Mouse (Mus musculus) limb, embryonic 13.5 days (tissue): Measurements from ENCODE around the gene Pde4b. TPM values are rescaled to one million over a fixed set of nuclear protein-coding genes. Genes with fewer than 3 reads are reported as not detected.
A peak's percentile ranks its signal among the peaks of the same experiment; 100 is the strongest.

ENCODE experiments used
- ATAC-seq: fragments of 200-750 bp; cut with Nextera tagmentation; 2 replicates; pipeline ENCODE4 v1.8.0; 2017; ENCODE audit warnings: low read depth, moderate number of reproducible peaks, moderate TSS enrichment; ENCODE audit not compliant: low FRiP score
- H3K27ac ChIP-seq: fragments of 300-500 bp; sonication (generic); 2 replicates; pipeline ENCODE4 v1.5.1; 2015; ENCODE audit warnings: inconsistent platforms, mild to moderate bottlenecking, moderate library complexity
- H3K27me3 ChIP-seq: fragments of 300-500 bp; sonication (generic); 2 replicates; pipeline ENCODE4 v1.6.1; 2015; ENCODE audit warnings: mild to moderate bottlenecking, inconsistent platforms
- H3K36me3 ChIP-seq: fragments of 300-500 bp; sonication (generic); 2 replicates; pipeline ENCODE4 v1.6.1; 2015; ENCODE audit warnings: inconsistent platforms, mild to moderate bottlenecking, moderate library complexity
- H3K4me1 ChIP-seq: fragments of 300-500 bp; sonication (generic); 2 replicates; pipeline ENCODE4 v1.6.1; 2015; ENCODE audit warnings: inconsistent platforms
- H3K4me2 ChIP-seq: fragments of 300-500 bp; sonication (generic); replicated peaks from 2 replicates; pipeline ENCODE4 v1.6.1; 2015; ENCODE audit warnings: inconsistent platforms, mild to moderate bottlenecking, moderate library complexity
- H3K4me3 ChIP-seq: fragments of 300-500 bp; sonication (generic); 2 replicates; pipeline ENCODE4 v1.5.1; 2015; ENCODE audit warnings: moderate library complexity, mild to moderate bottlenecking, inconsistent platforms
- H3K9ac ChIP-seq: fragments of 300-500 bp; sonication (generic); 2 replicates; pipeline ENCODE4 v1.6.1; 2015; ENCODE audit warnings: mild to moderate bottlenecking, inconsistent platforms
- H3K9me3 ChIP-seq: fragments of 300-500 bp; sonication (generic); 2 replicates; pipeline ENCODE4 v1.6.1; 2016; ENCODE audit warnings: inconsistent platforms
- WGBS: fragments of 180-500 bp; shearing (Covaris S2); methylation state at CpG from one replicate; pipeline ENCODE4 v1.1.7; 2015; 5-methylcytosine and 5-hydroxymethylcytosine counted together
- polyA plus RNA-seq: library from polyadenylated mRNA; unstranded; fragments of >200 nt; fragmentation: Nextera tagmentation; extraction: Ambion mirVana; gene quantifications from 2 replicates; pipeline ENCODE4 v1.2.1, GENCODE M21; 2015

Gene Pde4b
- polyA plus RNA-seq, 1 experiment from 2014 or later = 16.2 TPM

DNA sequence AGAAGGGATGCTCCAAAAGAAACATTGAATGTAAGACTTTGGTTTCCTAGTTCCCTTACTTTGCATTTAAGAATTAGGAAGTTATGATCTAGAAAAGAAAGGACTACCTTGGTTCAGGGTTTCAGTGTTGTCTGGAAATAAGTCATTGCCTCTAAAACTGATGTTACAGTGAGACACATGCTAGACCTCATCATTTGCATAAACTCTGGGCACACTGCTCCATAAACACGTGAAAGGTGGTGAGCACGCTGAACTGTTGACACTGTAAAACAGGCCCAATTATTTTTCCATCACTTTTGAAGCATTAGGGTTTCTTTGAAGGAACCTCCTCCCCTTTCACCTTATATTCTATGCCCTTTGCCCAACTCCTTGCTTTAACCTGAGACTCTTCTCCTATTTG is 122.4 kb downstream of the Pde4b start:
- ATAC-seq = no peak
- no peaks in the 10 kb centered on the region for H3K4me1 ChIP-seq
- no peaks in the 10 kb centered on the region for H3K9me3 ChIP-seq
- no peak overlapping the region for H3K4me2 ChIP-seq
- 68% methylated on average over 2 of the region's 2 CpGs for WGBS
- H3K4me3 ChIP-seq = no peak overlapping the region
- H3K27ac ChIP-seq = no peak overlapping the region
- no peak overlapping the region for H3K9ac ChIP-seq
- H3K36me3 ChIP-seq = no peaks in the 10 kb centered on the region
- H3K27me3 ChIP-seq = no peaks in the 10 kb centered on the region

GRCm38 (mm10) chr4:102226700-102227099 is 139.4 kb downstream of the Pde4b start:
- Histone ChIP-seq H3K9ac (no peak overlapping the region), H3K27me3 (peaks cover 2% of the 10 kb centered on the region; the same call in 1 of the 2 replicates), H3K36me3 (no peaks in the 10 kb centered on the region), H3K4me2 (no peak overlapping the region), H3K9me3 (no peaks in the 10 kb centered on the region), H3K4me3 (no peak overlapping the region), H3K27ac (no peak overlapping the region), H3K4me1 (no peaks in the 10 kb centered on the region)
- ATAC-seq = no peak

- Histone ChIP-seq H3K27ac (no peak overlapping the region), H3K4me1 (no peaks in the 10 kb centered on the region), H3K9ac (no peak overlapping the region), H3K4me3 (no peak overlapping the region), H3K27me3 (peaks cover 2% of the 10 kb centered on the region; the same call in 1 of the 2 replicates), H3K36me3 (no peaks in the 10 kb centered on the region), H3K9me3 (no peaks in the 10 kb centered on the region), H3K4me2 (no peak overlapping the region)
- no peak for ATAC-seq
- WGBS = 58% methylated on average over 7 of the region's 7 CpGs
Observed at GRCm38 (mm10) chr4:102228953-102229586, 141.7 kb downstream of the Pde4b start.

DNA sequence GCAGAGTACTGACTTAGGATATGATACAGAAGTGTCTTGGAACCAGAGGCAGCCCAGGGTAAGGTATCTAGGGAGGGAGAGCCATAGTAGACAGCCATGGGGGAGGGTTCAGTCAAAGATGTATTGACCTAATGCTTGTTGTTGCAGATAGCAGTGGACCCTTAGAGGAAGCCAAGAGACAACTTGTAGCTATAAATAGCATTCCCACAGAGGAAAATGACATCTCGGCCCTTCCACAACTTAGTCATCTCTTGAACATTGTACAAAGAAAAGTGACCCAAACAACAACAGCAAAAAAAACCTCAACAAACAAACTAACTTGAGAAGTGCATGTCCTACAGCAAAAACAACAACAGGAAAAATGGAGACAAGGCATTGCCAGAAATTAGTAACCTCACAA is 143.6 kb downstream of the Pde4b start:
- H3K4me3 ChIP-seq = no peak overlapping the region
- no peak overlapping the region for H3K4me2 ChIP-seq
- H3K27me3 ChIP-seq = peaks cover 2% of the 10 kb centered on the region; the same call in 1 of the 2 replicates
- no peaks in the 10 kb centered on the region for H3K36me3 ChIP-seq
- no peaks in the 10 kb centered on the region for H3K9me3 ChIP-seq
- H3K27ac ChIP-seq = no peak overlapping the region
- H3K9ac ChIP-seq = no peak overlapping the region
- ATAC-seq = no peak
- no peaks in the 10 kb centered on the region for H3K4me1 ChIP-seq
- WGBS = 80% methylated on average over 1 of the region's 1 CpGs

DNA sequence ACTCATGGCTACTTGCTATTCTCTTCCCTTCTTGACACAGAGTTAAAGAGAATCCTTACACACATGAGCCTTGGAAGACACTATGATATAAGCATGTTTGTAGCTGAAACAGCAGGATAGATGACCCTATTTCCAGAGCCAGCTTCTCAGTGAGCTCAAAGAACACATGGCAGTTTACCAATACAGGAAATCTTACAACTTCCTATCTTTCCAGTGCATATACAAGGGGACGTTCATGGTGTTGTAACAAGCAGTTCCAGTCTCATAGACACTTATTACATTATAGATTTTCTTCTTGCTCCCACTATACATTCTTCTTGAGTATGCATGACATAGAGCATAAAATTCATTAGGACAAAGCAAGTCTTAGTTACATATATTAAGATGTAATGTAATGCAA is 146.3 kb downstream of the Pde4b start:
- H3K36me3 ChIP-seq = no peaks in the 10 kb centered on the region
- ATAC-seq = no peak
- H3K4me3 ChIP-seq = no peak overlapping the region
- 66% methylated on average over 1 of the region's 1 CpGs for WGBS
- H3K4me1 ChIP-seq = no peaks in the 10 kb centered on the region
- H3K9ac ChIP-seq = no peak overlapping the region
- H3K4me2 ChIP-seq = no peak overlapping the region
- 0 out of 2 replicates have a peak, but pooled peaks cover 2% of the 10 kb centered on the region for H3K27me3 ChIP-seq
- no peaks in the 10 kb centered on the region for H3K9me3 ChIP-seq
- no peak overlapping the region for H3K27ac ChIP-seq

DNA sequence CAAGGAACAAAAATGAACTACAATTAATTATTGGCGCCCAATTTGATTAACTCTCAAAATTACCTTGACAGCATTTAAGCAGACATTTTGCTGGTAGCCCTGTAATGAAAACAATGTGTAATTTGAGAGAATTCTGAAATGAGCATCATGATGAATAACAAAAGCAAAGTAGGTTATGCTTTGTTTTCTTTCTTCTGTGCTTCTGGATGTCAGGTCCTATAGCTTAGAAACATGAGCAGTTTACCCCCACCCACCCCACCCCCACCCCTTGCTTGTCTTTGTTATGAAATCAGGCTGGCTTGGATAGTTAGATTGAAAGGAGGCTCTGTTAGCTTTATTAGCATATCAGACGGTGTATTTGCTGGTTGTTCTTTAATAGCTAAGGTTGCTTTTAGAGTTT is 147.8 kb downstream of the Pde4b start:
- Histone ChIP-seq H3K4me1 (no peaks in the 10 kb centered on the region), H3K27ac (no peak overlapping the region), H3K4me3 (no peak overlapping the region), H3K27me3 (no peaks in the 10 kb centered on the region), H3K4me2 (no peak overlapping the region), H3K9me3 (no peaks in the 10 kb centered on the region), H3K9ac (no peak overlapping the region), H3K36me3 (no peaks in the 10 kb centered on the region)
- 50% methylated on average over 2 of the region's 2 CpGs for WGBS
- ATAC-seq = no peak

DNA sequence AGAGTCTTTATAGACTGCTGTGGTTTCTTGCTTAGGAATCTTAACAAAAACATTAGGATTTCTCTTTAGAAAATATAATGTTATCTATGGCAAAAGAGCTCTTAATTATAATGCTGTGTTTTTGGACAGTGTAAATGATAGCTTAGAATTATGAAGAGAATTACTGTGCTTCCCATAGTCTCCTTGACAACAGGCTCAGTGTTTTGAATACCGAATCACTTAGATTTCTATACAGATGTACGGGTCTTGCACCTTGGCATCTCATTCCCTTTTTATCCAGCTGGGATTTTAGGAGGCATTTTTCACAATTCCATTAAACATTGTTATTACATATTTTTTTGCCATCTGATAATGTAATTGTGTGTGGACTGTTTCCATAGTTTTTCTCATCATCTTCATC is 151.8 kb downstream of the Pde4b start:
- no peaks in the 10 kb centered on the region for H3K27me3 ChIP-seq
- WGBS = 81% methylated on average over 2 of the region's 2 CpGs
- no peak overlapping the region for H3K4me3 ChIP-seq
- H3K9me3 ChIP-seq = no peaks in the 10 kb centered on the region
- H3K4me1 ChIP-seq = no peaks in the 10 kb centered on the region
- H3K27ac ChIP-seq = no peak overlapping the region
- ATAC-seq = no peak
- no peak overlapping the region for H3K4me2 ChIP-seq
- no peak overlapping the region for H3K9ac ChIP-seq
- no peaks in the 10 kb centered on the region for H3K36me3 ChIP-seq

- WGBS = 76% methylated on average over 12 of the region's 12 CpGs
- Histone ChIP-seq H3K4me1 (no peaks in the 10 kb centered on the region), H3K27me3 (no peaks in the 10 kb centered on the region), H3K9me3 (no peaks in the 10 kb centered on the region), H3K4me2 (no peak overlapping the region), H3K27ac (no peak overlapping the region), H3K36me3 (no peaks in the 10 kb centered on the region), H3K4me3 (no peak overlapping the region), H3K9ac (no peak overlapping the region)
- no peak for ATAC-seq
Observed at GRCm38 (mm10) chr4:102239657-102240390, 152.5 kb downstream of the Pde4b start.

DNA sequence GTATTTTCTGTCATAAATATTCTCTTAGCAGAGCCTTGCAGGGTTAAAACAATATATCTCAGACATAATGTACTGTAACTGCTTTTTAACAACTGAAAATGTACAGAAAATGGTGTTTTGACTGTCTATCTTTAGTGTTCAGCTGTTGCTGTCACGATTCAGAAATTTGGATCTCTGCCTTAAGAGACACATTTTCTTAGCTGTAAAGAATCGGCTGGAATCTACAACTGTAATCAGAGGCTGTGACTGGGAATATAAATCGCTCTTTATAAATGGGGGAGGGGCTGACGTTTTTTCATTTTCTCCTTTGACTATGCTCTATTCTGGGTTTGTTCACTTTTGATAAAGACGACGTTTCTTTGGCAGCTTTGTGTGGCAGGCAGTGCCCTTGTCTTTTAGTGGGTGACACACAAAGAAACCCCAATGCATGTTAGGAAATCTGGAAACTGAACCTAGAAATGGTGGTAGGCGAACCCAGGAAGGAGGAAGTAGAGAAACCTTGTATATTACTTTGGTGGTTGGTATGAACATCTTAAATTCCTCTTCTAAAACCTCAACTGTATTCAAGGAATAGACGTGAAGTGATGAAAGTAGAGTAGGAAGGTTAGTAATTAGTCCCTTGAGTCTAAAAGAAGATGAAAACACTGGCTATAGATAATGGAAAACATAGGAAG is 153.5 kb downstream of the Pde4b start:
- H3K4me2 ChIP-seq = no peak overlapping the region
- ATAC-seq = no peak
- no peak overlapping the region for H3K27ac ChIP-seq
- H3K4me3 ChIP-seq = no peak overlapping the region
- H3K9ac ChIP-seq = no peak overlapping the region
- H3K9me3 ChIP-seq = no peaks in the 10 kb centered on the region
- no peaks in the 10 kb centered on the region for H3K27me3 ChIP-seq
- H3K4me1 ChIP-seq = no peaks in the 10 kb centered on the region
- no peaks in the 10 kb centered on the region for H3K36me3 ChIP-seq
- WGBS = 80% methylated on average over 8 of the region's 8 CpGs

DNA sequence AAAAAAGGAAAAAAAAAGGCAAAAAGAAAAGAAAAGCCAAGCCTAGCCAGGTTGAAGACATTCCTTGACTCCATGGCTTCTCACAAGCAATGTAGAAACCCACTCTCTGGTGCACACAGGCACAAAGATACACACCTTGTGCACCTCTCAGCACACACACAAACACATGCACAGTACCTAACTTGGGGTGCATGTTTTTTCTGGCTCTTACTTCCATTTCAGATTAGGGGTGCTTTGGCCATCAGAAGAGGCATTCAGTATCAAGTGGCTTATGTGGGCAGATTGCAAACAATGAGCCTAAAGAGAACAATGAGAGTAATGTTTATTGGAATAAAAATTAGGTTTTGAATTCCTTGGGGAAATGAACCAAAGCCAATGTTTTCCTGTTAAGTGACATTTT is 166.7 kb downstream of the Pde4b start:
- Histone ChIP-seq H3K36me3 (no peaks in the 10 kb centered on the region), H3K4me3 (no peak overlapping the region), H3K4me2 (peak overlapping the region; percentile 56), H3K27me3 (no peaks in the 10 kb centered on the region), H3K9ac (no peak overlapping the region), H3K27ac (no peak overlapping the region), H3K4me1 (peaks cover 12% of the 10 kb centered on the region), H3K9me3 (no peaks in the 10 kb centered on the region)
- ATAC-seq = no peak

DNA sequence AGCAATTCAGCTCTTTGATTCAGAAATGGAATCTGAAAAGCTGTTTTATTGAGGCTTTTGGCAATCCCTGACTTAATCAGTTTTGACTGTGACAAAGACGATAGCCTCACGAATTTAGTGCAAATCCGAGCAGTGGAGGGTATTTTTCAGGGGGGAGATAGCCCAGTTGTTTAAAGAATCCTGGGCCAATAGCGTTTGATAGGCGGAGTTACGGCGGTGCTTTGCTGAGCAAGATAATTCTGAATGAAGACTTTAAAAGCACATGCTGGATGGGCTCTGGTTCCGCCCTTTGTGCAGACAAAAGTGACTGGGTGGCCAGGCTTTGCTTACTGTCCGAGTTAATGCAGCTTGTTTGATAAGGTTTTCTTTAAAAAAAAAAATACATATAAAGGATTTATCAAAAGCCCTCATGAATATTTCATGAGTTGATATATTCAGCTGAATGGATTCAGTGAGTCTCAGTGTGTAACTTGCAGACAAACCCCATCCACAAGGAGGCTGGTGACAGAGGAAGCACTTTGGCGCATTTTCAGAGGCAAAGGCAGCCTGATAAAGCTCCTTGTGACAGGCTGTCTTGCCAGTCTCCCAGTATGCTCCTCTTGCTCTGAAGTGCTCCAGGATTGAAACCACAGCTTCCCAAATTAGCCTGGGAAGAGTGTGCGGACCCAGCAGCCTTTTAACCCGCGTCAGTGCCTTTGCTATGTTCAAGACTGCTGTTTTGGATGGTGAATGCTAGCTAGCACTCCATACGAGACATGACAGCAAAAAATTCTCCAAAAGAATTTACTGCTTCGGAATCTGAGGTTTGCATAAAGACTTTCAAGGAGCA is 167.3 kb downstream of the Pde4b start:
- H3K9me3 ChIP-seq = no peaks in the 10 kb centered on the region
- no peak overlapping the region for H3K27ac ChIP-seq
- H3K9ac ChIP-seq = peak overlapping the region; percentile 13; the same call in 1 of the 2 replicates
- H3K4me2 ChIP-seq = peak overlapping the region; percentile 56
- WGBS = 15% methylated on average over 15 of the region's 15 CpGs
- peaks cover 12% of the 10 kb centered on the region for H3K4me1 ChIP-seq
- no peaks in the 10 kb centered on the region for H3K36me3 ChIP-seq
- ATAC-seq = peak; percentile 28; the same call in 1 of the 2 replicates
- no peaks in the 10 kb centered on the region for H3K27me3 ChIP-seq
- H3K4me3 ChIP-seq = peak overlapping the region; percentile 26

GRCm38 (mm10) chr4:102255295-102255670 is 167.9 kb downstream of the Pde4b start:
- ATAC-seq = no peak
- Histone ChIP-seq H3K4me1 (peaks cover 12% of the 10 kb centered on the region), H3K9me3 (no peaks in the 10 kb centered on the region), H3K4me3 (peak overlapping the region; percentile 26), H3K36me3 (no peaks in the 10 kb centered on the region), H3K9ac (no peak overlapping the region), H3K27ac (no peak overlapping the region), H3K4me2 (peak overlapping the region; percentile 56), H3K27me3 (no peaks in the 10 kb centered on the region)
- WGBS = 58% methylated on average over 9 of the region's 9 CpGs
